Mouse (Mus musculus) ES-E14 (cell line): ENCODE results near the gene Krt6a. TPM values are rescaled to one million over a fixed set of nuclear protein-coding genes. Genes with fewer than 3 reads are reported as not detected.

Experiments used
- DNase-seq: peaks from one replicate; pipeline ENCODE4 v3.0.0-alpha.2; 2013; ENCODE audit warnings: low read depth, low spot score
- H3K27ac ChIP-seq: 2 replicates; pipeline ENCODE4 v1.5.1; 2012; ENCODE audit warnings: low read depth, mild to moderate bottlenecking, low read length, moderate library complexity, mixed read lengths; ENCODE audit not compliant: poor library complexity, insufficient read depth, severe bottlenecking
- H3K36me3 ChIP-seq: 2 replicates; pipeline ENCODE4 v1.6.1; 2012; ENCODE audit warnings: mild to moderate bottlenecking, low read length, moderate library complexity, mixed read lengths; ENCODE audit not compliant: control insufficient read depth, poor library complexity, insufficient read depth, severe bottlenecking
- H3K4me1 ChIP-seq, 2 experiments: fragments of 150-350 bp in 1 of 2; sonication (generic) in 1 of 2; 2 replicates each; pipeline ENCODE4 v1.6.1; 2012; ENCODE audit warnings: low read length in 2 of 2, mild to moderate bottlenecking in 1 of 2, mixed read lengths in 1 of 2; ENCODE audit not compliant: control insufficient read depth in 2 of 2, insufficient read depth in 2 of 2, poor library complexity in 1 of 2
- H3K4me3 ChIP-seq, 2 experiments: fragments of 150-350 bp in 1 of 2; sonication (generic) in 1 of 2; 2 replicates each; pipeline ENCODE4 v1.5.1; 2012; ENCODE audit warnings: low read length in 2 of 2, low read depth in 1 of 2, mild to moderate bottlenecking in 1 of 2, mixed read lengths in 1 of 2; ENCODE audit not compliant: insufficient read depth in 1 of 2, poor library complexity in 1 of 2, severe bottlenecking in 1 of 2
- H3K9ac ChIP-seq: 2 replicates; pipeline ENCODE4 v1.6.1; 2012; ENCODE audit warnings: low read depth, mild to moderate bottlenecking, low read length, mixed read lengths; ENCODE audit not compliant: poor library complexity, insufficient read depth, severe bottlenecking
- H3K9me3 ChIP-seq: fragments of 150-350 bp; sonication (generic); 2 replicates; pipeline ENCODE4 v1.6.1; 2012; ENCODE audit warnings: low read depth, mild to moderate bottlenecking, low read length; ENCODE audit not compliant: control insufficient read depth, insufficient read depth
- CHD2 ChIP-seq: IDR thresholded peaks from 2 replicates; pipeline ENCODE4 v1.6.1; 2014; ENCODE audit warnings: mild to moderate bottlenecking, low read depth, low read length, inconsistent platforms
- HCFC1 ChIP-seq: IDR thresholded peaks from 2 replicates; pipeline ENCODE4 v1.6.1; 2012; ENCODE audit warnings: low read length, inconsistent platforms, borderline replicate concordance; ENCODE audit not compliant: insufficient read depth
- MAFK ChIP-seq: IDR thresholded peaks from 2 replicates; pipeline ENCODE4 v1.6.1; 2014; ENCODE audit warnings: mild to moderate bottlenecking, low read depth, low read length, inconsistent platforms; ENCODE audit not compliant: insufficient read depth
- ZC3H11A ChIP-seq: IDR thresholded peaks from 2 replicates; pipeline ENCODE4 v1.6.1; 2012; ENCODE audit warnings: low read depth, mild to moderate bottlenecking, inconsistent platforms, low read length, borderline replicate concordance
- ZNF384 ChIP-seq: IDR thresholded peaks from 2 replicates; pipeline ENCODE4 v1.6.1; 2012; ENCODE audit warnings: low read depth, low read length, inconsistent platforms
- in situ Hi-C, 2 experiments: fragments of 600-800 bp; cut with MboI; formaldehyde crosslinking; loops; one replicate each; pipeline ENCODE4 v1.15.1; 2025; ENCODE audit warnings: low sequenced_read_pairs in 2 of 2, inconsistent platforms in 1 of 2; ENCODE audit not compliant: unreplicated experiment in 2 of 2
- total RNA-seq: library from RNA; depleted of rRNA; stranded (reverse); fragments of 300-350 nt; gene quantifications from 2 replicates; pipeline ENCODE4 v1.2.3, GENCODE M21; 2012

Gene Krt6a
- total RNA-seq, 1 experiment: 0.22 TPM

DNA sequence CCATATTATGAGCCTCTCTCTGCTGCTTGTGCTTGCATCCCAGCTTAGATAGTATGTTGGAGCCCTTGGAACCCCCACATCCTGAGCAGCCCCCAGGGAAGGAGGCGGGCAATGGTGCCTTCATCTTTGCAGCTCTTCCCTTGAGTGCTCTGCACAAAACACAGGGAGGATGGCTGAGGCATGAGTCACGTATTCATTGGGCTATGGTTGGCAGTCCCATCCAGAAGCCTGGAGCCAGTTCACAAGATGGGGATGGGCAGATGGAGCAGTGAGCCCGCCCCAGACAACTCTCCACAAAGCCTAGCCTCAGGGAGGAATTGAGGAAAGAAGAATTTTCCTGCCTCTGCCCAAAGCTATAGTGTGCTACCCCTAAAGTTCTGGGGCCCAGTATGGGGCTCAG is 21.7 kb upstream of the Krt6a start:
- DNase-seq: no peak
- Histone ChIP-seq H3K36me3 (no peaks in the 10 kb centered on the region), H3K4me1 (no peaks in the 10 kb centered on the region), H3K9me3 (no peaks in the 10 kb centered on the region), H3K9ac (no peak overlapping the region), H3K27ac (no peak overlapping the region), H3K4me3 (no peak overlapping the region)
- in situ Hi-C loops: no loop called here
- no peak for TF ChIP-seq CHD2
- TF ChIP-seq HCFC1: no peak
- no peak for TF ChIP-seq MAFK
- TF ChIP-seq ZNF384: no peak
- no peak for TF ChIP-seq ZC3H11A

DNA sequence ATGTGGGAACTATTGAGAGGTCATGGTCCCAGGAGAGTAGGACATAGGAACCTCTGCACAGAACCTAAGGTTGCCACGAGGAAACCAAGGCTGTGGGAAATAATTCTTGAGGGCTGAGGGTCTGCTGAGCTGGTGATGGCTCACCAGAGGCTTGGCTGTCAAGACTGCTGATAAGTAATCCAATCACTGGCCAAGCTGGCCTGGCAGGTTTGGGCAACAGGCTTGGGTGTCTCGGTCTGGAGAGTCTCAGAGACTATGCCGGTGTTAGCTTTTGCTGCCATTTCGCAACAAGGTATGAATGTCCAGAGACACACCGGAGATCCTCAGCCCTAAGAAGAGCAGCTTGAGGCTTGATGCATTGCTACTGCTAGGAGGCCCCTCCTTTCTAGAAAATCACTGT is 20.2 kb upstream of the Krt6a start:
- H3K27ac ChIP-seq: no peak overlapping the region
- TF ChIP-seq CHD2 (no peak), ZNF384 (no peak), ZC3H11A (no peak), HCFC1 (no peak), MAFK (no peak)
- no peaks in the 10 kb centered on the region for H3K9me3 ChIP-seq
- no peaks in the 10 kb centered on the region for H3K4me1 ChIP-seq
- H3K36me3 ChIP-seq: no peaks in the 10 kb centered on the region
- H3K4me3 ChIP-seq: no peak overlapping the region
- H3K9ac ChIP-seq: no peak overlapping the region
- no peak for DNase-seq
- in situ Hi-C loops: no loop called here

- Histone ChIP-seq H3K4me3 (no peak overlapping the region), H3K9me3 (no peaks in the 10 kb centered on the region), H3K9ac (no peak overlapping the region), H3K4me1 (no peaks in the 10 kb centered on the region), H3K27ac (no peak overlapping the region), H3K36me3 (no peaks in the 10 kb centered on the region)
- TF ChIP-seq CHD2: no peak
- no peak for TF ChIP-seq ZNF384
- TF ChIP-seq HCFC1: no peak
- no peak for TF ChIP-seq ZC3H11A
- no peak for TF ChIP-seq MAFK
- DNase-seq: no peak
- in situ Hi-C loops: no loop called here
These were observed 19.6 kb upstream of the Krt6a start for GRCm38 (mm10) chr15:101713731-101714130.

DNA sequence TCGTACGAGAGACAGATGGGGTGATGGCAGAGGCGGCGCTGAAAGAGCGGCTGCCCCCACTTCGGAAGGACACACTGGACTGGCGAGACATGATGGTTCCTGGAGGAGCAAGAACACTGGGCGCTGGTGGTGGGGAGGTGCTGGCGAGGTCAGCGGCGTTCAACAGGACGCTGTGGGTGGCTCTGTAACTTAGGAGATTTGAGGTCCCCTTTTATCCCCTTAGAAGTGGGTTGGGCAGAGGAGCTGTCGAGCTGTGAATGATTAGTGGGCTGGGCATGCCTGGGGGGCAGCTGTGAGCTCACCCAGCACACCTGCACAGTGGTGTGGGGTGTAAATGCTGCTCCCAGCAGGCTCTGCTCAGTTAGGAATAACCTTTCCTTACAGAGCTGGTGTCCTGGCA is 18.6 kb upstream of the Krt6a start, which contains the start of gene Krt5:
Krt5 (minus strand) TSS at position 179 of the 400 bp plus-strand sequence.
- in situ Hi-C loops: no loop called here
- no peak within 1 kb of the TSS for H3K27ac ChIP-seq
- H3K9me3 ChIP-seq: no peaks in the 10 kb centered on the region
- no peak within 1 kb of the TSS for H3K9ac ChIP-seq
- H3K4me3 ChIP-seq: no peak within 1 kb of the TSS
- no peak for DNase-seq
- no peaks in the 10 kb centered on the region for H3K36me3 ChIP-seq
- H3K4me1 ChIP-seq: no peaks in the 10 kb centered on the region
- TF ChIP-seq ZNF384 (no peak), MAFK (no peak), HCFC1 (no peak), CHD2 (no peak)

DNA sequence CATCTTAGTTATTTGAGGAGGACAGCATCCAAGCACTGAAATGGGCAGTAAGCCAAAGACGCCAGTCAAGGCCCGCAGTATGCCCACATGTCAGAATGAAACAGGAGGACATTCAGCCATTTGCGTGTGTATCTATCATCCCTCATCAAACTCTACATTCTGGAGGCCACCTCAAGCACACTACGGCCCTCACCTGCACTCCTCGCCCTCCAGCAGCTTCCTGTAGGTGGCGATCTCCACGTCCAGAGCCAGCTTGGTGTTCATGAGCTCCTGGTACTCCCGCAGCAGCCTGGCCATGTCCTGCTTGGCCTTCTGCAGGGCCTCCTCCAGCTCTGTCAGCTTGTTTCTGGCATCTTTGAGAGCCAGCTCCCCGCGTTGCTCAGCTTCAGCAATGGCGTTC is 14.6 kb upstream of the Krt6a start:
- TF ChIP-seq ZC3H11A (no peak), HCFC1 (no peak), ZNF384 (no peak), CHD2 (no peak), MAFK (no peak)
- in situ Hi-C loops: no loop called here

More for the DNA sequence above, 14.6 kb upstream of the Krt6a start:
- Histone ChIP-seq H3K36me3 (no peaks in the 10 kb centered on the region), H3K9ac (no peak overlapping the region), H3K4me1 (no peaks in the 10 kb centered on the region), H3K4me3 (no peak overlapping the region), H3K9me3 (no peaks in the 10 kb centered on the region), H3K27ac (no peak overlapping the region)
- DNase-seq: no peak
